Mouse (Mus musculus) MEL (cell line): ENCODE measurements around the gene Uchl4. TPM values are rescaled to one million over a fixed set of nuclear protein-coding genes. Genes with fewer than 3 reads are reported as not detected.
"Not testable (repeated sequence)": the region's sequence is repeated elsewhere in the genome, so short reads cannot be mapped to it uniquely, and the experiment has no call there.

ENCODE experiments used
- DNase-seq: peaks from one replicate; pipeline ENCODE4 v3.0.0; 2011; ENCODE audit warnings: low read depth, low spot score
- H3K27ac ChIP-seq: 2 replicates; pipeline ENCODE4 v1.5.1; 2012; ENCODE audit warnings: low read depth, mild to moderate bottlenecking, control low read depth, low read length, moderate library complexity; ENCODE audit not compliant: control insufficient read depth
- H3K27me3 ChIP-seq, 2 experiments: fragments of 150-350 bp in 1 of 2; sonication (generic) in 1 of 2; 2 replicates each; pipeline ENCODE4 v1.6.1; 2012; ENCODE audit warnings: low read length in 2 of 2, mild to moderate bottlenecking in 2 of 2, improper control_type of control experiment in 1 of 2, moderate library complexity in 1 of 2; ENCODE audit not compliant: insufficient read depth in 2 of 2, control insufficient read depth in 1 of 2
- H3K36me3 ChIP-seq, 2 experiments: 2 replicates each; pipeline ENCODE4 v1.6.1; 2012 to 2014; ENCODE audit warnings: low read length in 2 of 2, improper control_type of control experiment in 1 of 2, inconsistent platforms in 1 of 2, mild to moderate bottlenecking in 1 of 2; ENCODE audit not compliant: insufficient read depth in 2 of 2, control insufficient read depth in 1 of 2
- H3K4me1 ChIP-seq, 2 experiments: fragments of 150-350 bp in 1 of 2; sonication (generic) in 1 of 2; 2 replicates each; pipeline ENCODE4 v1.6.1; 2012; ENCODE audit warnings: low read length in 2 of 2, improper control_type of control experiment in 1 of 2, mild to moderate bottlenecking in 1 of 2; ENCODE audit not compliant: insufficient read depth in 2 of 2, control insufficient read depth in 1 of 2
- H3K4me3 ChIP-seq, 2 experiments: fragments of 150-350 bp in 1 of 2; sonication (generic) in 1 of 2; 2 replicates each; pipeline ENCODE4 v1.5.1; 2012; ENCODE audit warnings: low read depth in 2 of 2, low read length in 2 of 2, mild to moderate bottlenecking in 2 of 2, moderate library complexity in 2 of 2, control low read depth in 1 of 2, improper control_type of control experiment in 1 of 2; ENCODE audit not compliant: control insufficient read depth in 1 of 2, insufficient read depth in 1 of 2
- H3K79me2 ChIP-seq: 2 replicates; pipeline ENCODE4 v1.6.1; 2012; ENCODE audit warnings: mild to moderate bottlenecking, low read length, moderate library complexity; ENCODE audit not compliant: control insufficient read depth, poor library complexity, insufficient read depth
- H3K9ac ChIP-seq: 2 replicates; pipeline ENCODE4 v1.6.1; 2012; ENCODE audit warnings: low read depth, mild to moderate bottlenecking, control low read depth, low read length, moderate library complexity; ENCODE audit not compliant: control insufficient read depth, poor library complexity, severe bottlenecking
- H3K9me3 ChIP-seq: fragments of 150-350 bp; sonication (generic); replicated peaks from 2 replicates; pipeline ENCODE4 v1.6.1; 2012; ENCODE audit warnings: mild to moderate bottlenecking, low read length, improper control_type of control experiment, moderate library complexity; ENCODE audit not compliant: insufficient read depth
- CHD1 ChIP-seq: IDR thresholded peaks from 2 replicates; pipeline ENCODE4 v1.6.1; 2012; ENCODE audit warnings: low read depth, mild to moderate bottlenecking, inconsistent platforms, low read length, improper control_type of control experiment
- CHD2 ChIP-seq: IDR thresholded peaks from 2 replicates; pipeline ENCODE4 v1.6.1; 2011; ENCODE audit warnings: low read length, improper control_type of control experiment
- CTCF ChIP-seq, 3 experiments: IDR thresholded peaks in 2 of 3; conservative IDR thresholded peaks in 1 of 3; 2 replicates each; pipeline ENCODE4 v1.5.1; 2011 to 2012; ENCODE audit warnings: low read length in 3 of 3, low read depth in 2 of 3, mild to moderate bottlenecking in 2 of 3, improper control_type of control experiment in 1 of 3, inconsistent platforms in 1 of 3, mixed read lengths in 1 of 3, moderate library complexity in 1 of 3; ENCODE audit not compliant: control insufficient read depth in 1 of 3, insufficient read depth in 1 of 3, poor library complexity in 1 of 3, severe bottlenecking in 1 of 3
- EP300 ChIP-seq, 2 experiments: IDR thresholded peaks; 2 replicates each; pipeline ENCODE4 v1.6.1; 2011; ENCODE audit warnings: improper control_type of control experiment in 2 of 2, low read length in 2 of 2, low read depth in 1 of 2, mild to moderate bottlenecking in 1 of 2
- GABPA ChIP-seq: IDR thresholded peaks from 2 replicates; pipeline ENCODE4 v1.6.1; 2012; ENCODE audit warnings: low read depth, mild to moderate bottlenecking, inconsistent platforms, low read length, improper control_type of control experiment, moderate library complexity
- GATA1 ChIP-seq: IDR thresholded peaks from 2 replicates; pipeline ENCODE4 v1.6.1; 2011; ENCODE audit warnings: low read depth, low read length, improper control_type of control experiment
- HCFC1 ChIP-seq: IDR thresholded peaks from 2 replicates; pipeline ENCODE4 v1.6.1; 2012; ENCODE audit warnings: low read depth, mild to moderate bottlenecking, inconsistent platforms, low read length, improper control_type of control experiment, moderate library complexity
- MAFK ChIP-seq: IDR thresholded peaks from 2 replicates; pipeline ENCODE4 v1.6.1; 2011; ENCODE audit warnings: low read depth, mild to moderate bottlenecking, low read length, improper control_type of control experiment, borderline replicate concordance
- MAX ChIP-seq: IDR thresholded peaks from 2 replicates; pipeline ENCODE4 v1.6.1; 2011; ENCODE audit warnings: low read length, improper control_type of control experiment
- MAZ ChIP-seq: IDR thresholded peaks from 2 replicates; pipeline ENCODE4 v1.6.1; 2012; ENCODE audit warnings: low read depth, mild to moderate bottlenecking, inconsistent platforms, low read length, improper control_type of control experiment
- MYC ChIP-seq: IDR thresholded peaks from 2 replicates; pipeline ENCODE4 v1.6.1; 2011; ENCODE audit warnings: low read depth, mild to moderate bottlenecking, low read length, improper control_type of control experiment, moderate library complexity
- POLR2A ChIP-seq, 2 experiments: IDR thresholded peaks; 2 replicates each; pipeline ENCODE4 v1.6.1; 2011 to 2012; ENCODE audit warnings: low read length in 2 of 2, mild to moderate bottlenecking in 2 of 2, control low read depth in 1 of 2, improper control_type of control experiment in 1 of 2, low read depth in 1 of 2, moderate library complexity in 1 of 2; ENCODE audit not compliant: control insufficient read depth in 1 of 2, insufficient read depth in 1 of 2, poor library complexity in 1 of 2
- POLR2AphosphoS5 ChIP-seq: IDR thresholded peaks from 2 replicates; pipeline ENCODE4 v1.6.1; 2012; ENCODE audit warnings: low read depth, borderline replicate concordance, mild to moderate bottlenecking, inconsistent platforms, low read length, moderate library complexity, mixed read lengths
- TAL1 ChIP-seq: IDR thresholded peaks from 2 replicates; pipeline ENCODE4 v1.6.1; 2012; ENCODE audit warnings: mild to moderate bottlenecking, inconsistent platforms, low read length, moderate library complexity, mixed read lengths
- TBP ChIP-seq: IDR thresholded peaks from 2 replicates; pipeline ENCODE4 v1.8.0; 2011; ENCODE audit warnings: low read depth, low read length, improper control_type of control experiment
- TCF12 ChIP-seq: IDR thresholded peaks from 2 replicates; pipeline ENCODE4 v1.6.1; 2014; ENCODE audit warnings: low read depth, mild to moderate bottlenecking, inconsistent platforms, low read length, improper control_type of control experiment, moderate library complexity
- ZMIZ1 ChIP-seq: IDR thresholded peaks from 2 replicates; pipeline ENCODE4 v1.6.1; 2012; ENCODE audit warnings: low read depth, mild to moderate bottlenecking, inconsistent platforms, low read length, improper control_type of control experiment, moderate library complexity
- polyA plus RNA-seq, 2 experiments: library from polyadenylated mRNA; stranded (reverse) in 1 of 2; unstranded in 1 of 2; fragments of >175 nt in 1 of 2; fragments of >200 nt in 1 of 2; gene quantifications; 2 replicates each; pipeline versions ENCODE4 v1.2.1 to v1.2.4; 2012; ENCODE audit warnings: low replicate concordance in 2 of 2, low read depth in 1 of 2; ENCODE audit not compliant: insufficient read length in 2 of 2, insufficient read depth in 1 of 2, missing spikeins in 1 of 2
- total RNA-seq: library from RNA; depleted of rRNA; stranded (reverse); fragments of 300-350 nt; gene quantifications from 2 replicates; pipeline ENCODE4 v1.2.3, GENCODE M21; 2012

Gene Uchl4
- total and polyA plus RNA-seq, 3 experiments, result 0.27 to 7.4 TPM; not detected in 1

DNA sequence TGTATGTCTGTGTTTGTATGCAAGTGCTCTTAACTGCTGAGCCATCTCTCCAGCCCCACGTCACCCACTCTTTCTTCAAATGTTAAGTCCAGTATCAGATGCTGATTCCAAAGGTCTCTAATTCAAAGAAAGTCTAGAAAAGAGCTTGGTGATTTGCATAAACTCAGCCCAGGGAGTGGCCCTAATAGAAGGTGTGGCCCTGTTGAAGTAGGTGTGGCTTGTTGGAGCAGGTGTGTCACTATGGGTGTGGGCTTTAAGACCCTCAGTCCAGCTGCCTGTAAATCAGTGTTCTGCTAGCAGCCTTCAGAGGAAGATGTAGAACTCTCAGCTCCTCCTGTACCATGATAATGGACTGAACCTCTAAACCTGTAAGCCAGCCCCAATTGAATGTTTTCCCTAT is 32.2 kb downstream of the Uchl4 start:
- Histone ChIP-seq H3K27ac (no peak overlapping the region), H3K4me1 (no peaks in the 10 kb centered on the region), H3K4me3 (no peak overlapping the region), H3K9ac (no peak overlapping the region), H3K79me2 (no peaks in the 10 kb centered on the region)
- DNase-seq, result no peak
- TF ChIP-seq CTCF (IDR thresholded peaks at IDR 0.05 in 2 of 3, conservative IDR thresholded peaks at IDR 0.05 in 1 of 3; ENCODE audit: control insufficient read depth in 1 of 3, insufficient read depth in 1 of 3, low read depth in 2 of 3, low read length in 3 of 3, poor library complexity in 1 of 3, severe bottlenecking in 1 of 3), result no peak
- TF ChIP-seq ZMIZ1, result no peak
- no peak for TF ChIP-seq MAX
- no peak for TF ChIP-seq HCFC1
- no peak for TF ChIP-seq POLR2A (IDR thresholded peaks at IDR 0.05; ENCODE audit: control insufficient read depth in 1 of 2, insufficient read depth in 1 of 2, low read depth in 1 of 2, low read length in 2 of 2, poor library complexity in 1 of 2)
- no peak for TF ChIP-seq POLR2AphosphoS5
- no peak for TF ChIP-seq TBP
- TF ChIP-seq TAL1, result no peak
- TF ChIP-seq CHD1, result no peak
- TF ChIP-seq, all 39 proteins: peak for 0
- Histone ChIP-seq H3K27me3 (no peaks in the 10 kb centered on the region; a peak in 1 of 4 replicates), H3K36me3 (no peaks in the 10 kb centered on the region), H3K9me3 (no peaks in the 10 kb centered on the region)

DNA sequence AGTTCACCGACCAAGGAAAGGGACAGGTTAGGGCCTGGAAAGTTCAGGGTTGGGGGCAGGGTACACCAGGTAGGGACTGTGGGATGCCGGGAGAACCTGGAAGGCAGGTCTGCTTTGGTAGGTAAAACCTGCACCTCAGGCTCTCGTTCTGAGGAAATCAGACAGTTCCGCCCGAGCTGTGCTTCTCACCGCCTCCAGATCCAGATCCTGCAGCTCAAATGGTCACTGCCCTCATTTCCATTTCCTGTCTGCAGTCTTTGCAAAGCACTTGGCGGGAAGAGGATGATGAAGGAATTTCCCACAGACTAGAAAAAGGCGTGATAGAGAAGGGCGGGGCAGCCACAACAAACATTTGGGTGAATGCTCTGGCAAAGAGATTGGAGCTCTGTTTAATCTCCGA is 33.2 kb downstream of the Uchl4 start:
- DNase-seq, result no peak
- Histone ChIP-seq H3K27me3 (no peaks in the 10 kb centered on the region; a peak in 1 of 4 replicates), H3K9me3 (no peaks in the 10 kb centered on the region), H3K36me3 (no peaks in the 10 kb centered on the region), H3K9ac (no peak overlapping the region), H3K79me2 (no peaks in the 10 kb centered on the region), H3K27ac (no peak overlapping the region), H3K4me1 (no peaks in the 10 kb centered on the region), H3K4me3 (no peak overlapping the region)
- TF ChIP-seq TCF12 (no peak), GATA1 (no peak), GABPA (no peak), MAZ (no peak), MAFK (no peak), ZMIZ1 (no peak), EP300 (IDR thresholded peaks at IDR 0.05; ENCODE audit: low read depth in 1 of 2, low read length in 2 of 2) (no peak), POLR2AphosphoS5 (no peak), MYC (no peak), CHD2 (no peak)
- TF ChIP-seq, all 39 proteins: peak for 0

DNA sequence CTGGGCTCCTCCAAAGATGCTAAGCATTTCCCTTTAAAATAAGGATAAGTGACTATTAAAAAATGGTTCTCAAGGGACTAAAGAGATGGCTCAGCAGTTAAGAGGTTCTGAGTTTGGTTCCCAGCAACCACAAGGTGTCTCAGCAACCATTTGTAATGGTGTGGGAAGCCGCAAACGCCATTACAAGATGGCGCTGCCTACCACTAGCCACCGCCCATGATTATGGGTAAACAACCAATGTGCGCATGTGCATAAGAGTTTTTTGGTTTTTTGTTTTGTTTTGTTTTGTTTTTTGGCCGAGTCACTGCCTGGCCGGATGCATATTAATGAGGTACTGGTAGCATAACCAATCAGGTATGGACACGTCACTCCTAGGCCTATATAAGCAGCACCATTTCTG is 33.8 kb downstream of the Uchl4 start:
- not testable (repeated sequence) for H3K4me1 ChIP-seq, H3K27me3 ChIP-seq, H3K9ac ChIP-seq, H3K4me3 ChIP-seq, H3K27ac ChIP-seq, DNase-seq, H3K36me3 ChIP-seq, H3K79me2 ChIP-seq, H3K9me3 ChIP-seq
